Mouse (Mus musculus) kidney, adult 10 weeks (tissue): ENCODE results near the gene Tardbp. TPM values are rescaled to one million over a fixed set of nuclear protein-coding genes. Genes with fewer than 3 reads are reported as not detected.

Experiments
- polyA plus RNA-seq: library from polyadenylated mRNA; stranded (reverse); fragments of 350-450 nt; fragmentation: Illumina TruSeq; extraction: RNeasy Lipid Tissue Mini Kit (QIAGEN cat#74804); gene quantifications from one replicate; pipeline ENCODE4 v1.2.3, GENCODE M21; 2014; ENCODE audit warnings: low read depth, low replicate concordance

Tardbp gene
- 563 TPM for polyA plus RNA-seq

DNA sequence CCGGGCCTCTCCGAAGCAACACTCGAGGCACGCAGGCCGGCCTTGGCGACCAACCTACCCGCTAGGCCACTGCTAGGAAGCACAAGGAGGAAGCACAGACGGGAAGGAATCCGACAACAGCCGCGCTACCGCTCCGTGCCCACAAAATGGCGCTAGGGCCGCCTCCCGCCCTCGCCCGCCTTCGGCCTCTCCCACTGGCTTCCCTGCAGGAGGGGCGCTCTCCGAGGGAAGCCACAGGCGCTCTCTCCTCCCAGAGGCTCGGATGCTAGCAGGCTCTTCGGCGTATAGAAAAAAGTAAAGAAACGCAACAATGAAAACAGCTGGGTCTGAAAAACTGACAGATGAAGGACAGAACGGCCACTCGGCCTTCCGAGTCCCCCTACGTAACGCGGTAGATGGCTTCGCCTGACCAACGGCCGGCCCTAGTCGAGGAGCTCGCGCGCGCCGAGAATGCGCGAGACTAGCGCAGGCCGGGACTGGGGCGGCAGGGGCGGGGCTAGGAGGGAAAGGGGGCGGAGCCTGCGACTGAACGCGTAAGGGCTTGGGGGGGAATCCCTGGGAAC, at the start of gene Tardbp:
Tardbp (minus strand) TSS at position 397 of the 563 bp plus-strand sequence.

DNA sequence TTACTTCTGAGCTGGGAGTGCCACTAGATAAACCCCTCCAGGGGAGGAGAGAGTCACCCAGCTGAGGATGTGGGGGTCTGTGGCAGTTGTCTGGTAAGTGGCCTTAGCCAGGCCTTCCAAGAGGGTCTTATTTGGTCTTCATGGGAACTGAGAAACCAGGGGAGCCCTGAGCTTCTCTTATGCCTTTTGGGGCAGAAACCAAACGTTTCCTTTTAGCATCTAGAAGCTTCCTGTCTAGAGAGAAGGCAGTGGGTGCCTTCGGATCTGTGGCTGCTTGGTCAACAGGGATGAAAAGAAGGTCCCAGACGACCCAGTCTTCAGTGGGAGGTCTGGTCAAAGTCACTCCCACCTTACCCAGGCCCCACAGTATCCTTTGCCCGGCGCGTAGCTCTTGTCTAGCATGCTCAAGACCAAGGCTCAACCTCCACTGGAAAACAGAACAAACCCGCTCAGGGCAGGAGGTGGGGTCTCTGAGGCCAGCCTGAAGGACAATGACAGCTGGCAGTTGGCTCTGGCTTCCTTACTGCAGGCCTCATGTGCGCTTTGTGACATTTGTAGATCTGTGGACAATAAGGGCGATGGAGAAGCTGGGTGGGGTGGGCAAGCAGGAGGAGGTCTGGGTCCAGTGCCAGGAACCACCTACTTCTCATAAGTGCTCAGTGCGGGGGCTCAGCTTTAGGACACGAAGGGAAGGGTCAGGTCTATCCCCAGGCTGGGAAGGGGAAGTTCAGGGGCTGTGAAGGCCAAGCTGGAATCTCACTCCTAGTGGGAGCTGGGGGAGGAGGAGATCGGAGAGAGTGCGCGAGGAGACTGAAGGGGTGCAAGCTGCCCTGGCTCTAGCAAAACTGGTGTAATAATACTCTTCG, 16.7 kb upstream of the Tardbp start, which contains the start of gene Gm572:
Gm572 (plus strand) TSS at position 27 of the 866 bp plus-strand sequence.

DNA sequence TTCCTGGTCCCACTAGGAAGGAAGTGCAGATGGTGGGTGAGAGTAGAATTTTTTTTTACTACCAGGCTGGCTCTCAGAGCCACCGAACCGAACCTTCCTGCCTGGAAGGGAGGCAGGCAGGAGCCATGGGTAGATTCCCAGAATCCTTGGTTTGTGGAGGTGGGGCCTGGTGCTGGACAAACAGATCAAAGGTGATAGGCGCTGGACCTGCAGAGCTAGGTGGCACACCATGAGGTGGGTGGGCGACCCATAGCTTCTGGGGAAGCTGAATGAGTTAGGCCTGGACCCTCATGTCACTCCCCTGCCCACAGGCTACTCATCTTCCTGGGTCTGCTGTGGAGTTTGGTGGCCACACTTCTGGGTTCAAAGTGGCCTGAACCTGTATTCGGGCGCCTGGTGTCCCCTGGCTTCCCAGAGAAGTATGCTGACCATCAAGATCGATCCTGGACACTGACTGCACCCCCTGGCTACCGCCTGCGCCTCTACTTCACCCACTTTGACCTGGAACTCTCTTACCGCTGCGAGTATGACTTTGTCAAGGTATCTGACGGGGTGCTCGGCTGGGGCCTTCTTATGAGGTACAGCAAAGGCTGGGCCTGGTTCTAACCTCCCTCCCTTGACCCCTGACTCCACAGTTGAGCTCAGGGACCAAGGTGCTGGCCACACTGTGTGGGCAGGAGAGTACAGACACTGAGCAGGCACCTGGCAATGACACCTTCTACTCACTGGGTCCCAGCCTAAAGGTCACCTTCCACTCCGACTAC, 24.3 kb downstream of the Tardbp start, which contains the start of gene Masp2:
Masp2 (plus strand) TSS at position 198 of the 764 bp plus-strand sequence.

DNA sequence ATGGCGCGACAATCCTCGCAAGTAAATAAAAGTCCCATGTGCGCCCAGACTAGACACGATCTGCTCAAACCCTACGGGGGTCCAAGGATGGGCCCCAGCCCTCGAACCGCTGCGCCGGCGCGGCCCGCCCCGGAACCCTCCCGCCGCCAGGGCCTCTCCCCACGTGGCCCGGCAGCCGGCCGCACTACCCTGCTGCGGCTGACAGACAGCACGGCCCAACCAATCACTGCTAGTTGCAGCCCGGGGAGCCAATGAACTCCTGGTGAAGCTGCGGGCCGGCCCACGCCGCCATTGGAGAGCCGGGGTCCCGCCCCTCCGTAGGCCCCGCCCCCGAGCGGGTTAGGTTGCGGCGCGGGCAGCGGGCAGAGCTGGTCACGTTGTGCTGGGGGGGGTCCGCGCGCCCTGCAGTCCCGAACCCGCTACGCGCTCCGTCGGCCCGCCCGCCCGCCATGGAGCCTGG, 35.6 kb downstream of the Tardbp start, which contains the start of gene Srm:
Srm (plus strand) TSS at position 333 of the 460 bp plus-strand sequence.

Other genes starting within 250 kb of the Tardbp start
- gene Ubiad1, start 182.2 kb downstream of the Tardbp start, polyA plus RNA-seq: 6.3 TPM
- gene Mtor, start 178.4 kb downstream of the Tardbp start, polyA plus RNA-seq: 11.6 TPM
- 0.81 TPM for gene Angptl7, start 126.6 kb downstream of the Tardbp start, polyA plus RNA-seq
- 5.5 TPM for gene Exosc10, start 68.6 kb downstream of the Tardbp start, polyA plus RNA-seq
- not detected for gene Srm, start 35.5 kb downstream of the Tardbp start, polyA plus RNA-seq
- gene Masp2, start 24.5 kb downstream of the Tardbp start, polyA plus RNA-seq: 0.16 TPM
- gene Gm572, start 16.3 kb upstream of the Tardbp start, polyA plus RNA-seq: not detected
- 5.9 TPM for gene Casz1, start 177.4 kb upstream of the Tardbp start, polyA plus RNA-seq